8 mouse cellular contexts compared by ENCODE assay signal in the genomic region with DNA sequence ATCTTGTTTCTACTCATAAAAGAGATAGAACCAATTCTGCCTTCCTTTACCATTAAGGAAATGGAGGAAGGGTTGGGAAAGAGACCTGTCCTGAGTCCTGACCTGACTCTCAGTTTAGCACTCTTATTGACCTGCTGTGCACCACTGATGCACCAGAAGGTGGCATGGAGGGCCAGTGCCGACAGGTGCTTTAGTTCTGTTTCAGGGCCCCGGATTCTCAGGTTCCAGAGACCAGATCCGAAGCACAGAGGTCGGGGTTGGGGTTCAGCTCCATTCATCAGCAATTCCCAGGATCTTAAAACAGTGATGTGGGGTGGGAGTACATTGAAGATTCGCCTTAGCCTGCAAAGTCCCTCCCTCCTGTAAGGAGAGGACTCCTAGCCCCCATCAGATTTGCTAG. TPM values are rescaled to one million over a fixed set of nuclear protein-coding genes. Genes with fewer than 3 reads are reported as not detected.
A peak's percentile ranks its signal among the peaks of the same experiment; 100 is the strongest.
DNase-seq lines count a peak whose midpoint lies in the region; ATAC-seq and TF ChIP-seq lines count a peak whose summit lies in the region.

No protein-coding gene starts in this region.

- H3K36me3 ChIP-seq in heart, embryonic 11.5 days (ENCODE audit: control insufficient read depth, insufficient read depth, low read length): no peaks in the 10 kb centered on the region
- no peaks in the 10 kb centered on the region; the same call in 1 of the 2 replicates for H3K36me3 ChIP-seq in liver, postnatal 0 days (replicated peaks; ENCODE audit: insufficient read depth, low read length)

- H3K4me3 ChIP-seq in heart, embryonic 11.5 days (ENCODE audit: low read depth, low read length): peak overlapping the region; percentile 57; the same call in 1 of the 2 replicates
- peak overlapping the region; percentile 58 for H3K4me3 ChIP-seq in liver, postnatal 0 days (ENCODE audit: low read depth, low read length)

- DNase-seq in heart, postnatal 4 days: no peak
- peak; percentile 35 for DNase-seq in ES-CJ7 (ENCODE audit: low read depth, low spot score)
- no peak for DNase-seq in liver, postnatal 0 days
- no peak for DNase-seq in cerebellum, postnatal 36 days
- no peak for DNase-seq in gastrocnemius, postnatal 4 days (ENCODE audit: low spot score in 2 of 2)
- no peak for DNase-seq in thymus, postnatal 0 days (ENCODE audit: low spot score)

- TF ChIP-seq CTCF in liver, postnatal 0 days (IDR thresholded peaks at IDR 0.05; ENCODE audit: low read depth): 0 out of 2 replicates have a peak, but pooled peaks have one; percentile 7

- H3K9ac ChIP-seq in heart, embryonic 11.5 days (ENCODE audit: low read depth, low read length): no peak overlapping the region
- H3K9ac ChIP-seq in liver, postnatal 0 days (replicated peaks): no peak overlapping the region

- no peaks in the 10 kb centered on the region for H3K27me3 ChIP-seq in heart, embryonic 11.5 days (ENCODE audit: control insufficient read depth, insufficient read depth, low read length)
- H3K27me3 ChIP-seq in liver, postnatal 0 days (ENCODE audit: insufficient read depth, low read length): no peaks in the 10 kb centered on the region

- no peak overlapping the region for H3K27ac ChIP-seq in heart, embryonic 11.5 days (ENCODE audit: low read depth, low read length)
- peak overlapping the region; percentile 89 for H3K27ac ChIP-seq in liver, postnatal 0 days (ENCODE audit: low read depth)

- no peak for TF ChIP-seq EP300 in liver, postnatal 0 days (IDR thresholded peaks at IDR 0.05; ENCODE audit: low read depth)

- 0% methylated on average over 5 of the region's 5 CpGs for WGBS in heart, embryonic 11.5 days (ENCODE audit: insufficient replicate concordance)
- WGBS in liver, postnatal 0 days (ENCODE audit: insufficient replicate concordance): 6% methylated on average over 5 of the region's 5 CpGs

- peak overlapping the region; percentile 71 for H3K4me2 ChIP-seq in heart, embryonic 11.5 days
- H3K4me2 ChIP-seq in liver, postnatal 0 days (ENCODE audit: low read depth, low read length): peak overlapping the region; percentile 72

- peaks cover 13% of the 10 kb centered on the region for H3K4me1 ChIP-seq in heart, embryonic 11.5 days (ENCODE audit: control insufficient read depth, insufficient read depth, low read length)
- H3K4me1 ChIP-seq in liver, postnatal 0 days (ENCODE audit: insufficient read depth): peaks cover 5% of the 10 kb centered on the region; the same call in 1 of the 2 replicates

- ATAC-seq in heart, embryonic 11.5 days (replicated peaks; ENCODE audit: insufficient number of reproducible peaks, low FRiP score, low TSS enrichment): no peak
- 0 out of 2 replicates have a peak, but pooled peaks have one; percentile 6 for ATAC-seq in granulocyte monocyte progenitor cell, adult 5-6 weeks (replicated peaks; ENCODE audit: poor library complexity, severe bottlenecking)
- ATAC-seq in liver, postnatal 0 days: peak; percentile 71

- no peaks in the 10 kb centered on the region for H3K9me3 ChIP-seq in heart, embryonic 11.5 days (replicated peaks; ENCODE audit: control insufficient read depth, low read length)
- H3K9me3 ChIP-seq in liver, postnatal 0 days (ENCODE audit: low read length): no peaks in the 10 kb centered on the region

RNA-seq across cellular contexts. Expression of gene Abat, which starts 0.4 kb away (rescaled TPM):
- 32.2 and 43.8 TPM in 2 replicates for polyA plus RNA-seq in heart, embryonic 11.5 days (2014; fragmentation: Nextera tagmentation; extraction: Ambion mirVana)
- 1 to 10 TPM; 6.3 to 7.6 TPM for total RNA-seq in heart, postnatal 4 days (2021)
- total RNA-seq in granulocyte monocyte progenitor cell, adult 5-6 weeks (2014; fragmentation: Nextera tagmentation): not detected in 2 replicates
- total RNA-seq in granulocyte monocyte progenitor cell, adult 5-6 weeks (2017): not detected in 2 replicates
- polyA plus RNA-seq in liver, postnatal 0 days (2015; fragmentation: Nextera tagmentation; extraction: Ambion mirVana): 37.8 and 39.1 TPM in 2 replicates
- total RNA-seq in gastrocnemius, postnatal 4 days (2021): 10 to 100 TPM in 1 of 2 experiments, 1 to 10 TPM in 1; 9.7 to 10.5 TPM
- polyA plus RNA-seq in thymus, postnatal 0 days (2015; fragmentation: Nextera tagmentation; extraction: Ambion mirVana): 9.3 and 13.9 TPM in 2 replicates

RNA-seq across cellular contexts. Expression of gene Mettl22, which starts 42.2 kb away (rescaled TPM):
- 39.7 and 45.3 TPM in 2 replicates for polyA plus RNA-seq in heart, embryonic 11.5 days (2014; fragmentation: Nextera tagmentation; extraction: Ambion mirVana)
- 10 to 100 TPM; 30.3 to 34.3 TPM for total RNA-seq in heart, postnatal 4 days (2021)
- total RNA-seq in granulocyte monocyte progenitor cell, adult 5-6 weeks (2014; fragmentation: Nextera tagmentation): 23.8 and 25.0 TPM in 2 replicates
- 10.3 and 11.5 TPM in 2 replicates for total RNA-seq in granulocyte monocyte progenitor cell, adult 5-6 weeks (2017)
- polyA plus RNA-seq in liver, postnatal 0 days (2015; fragmentation: Nextera tagmentation; extraction: Ambion mirVana): 6.6 and 6.7 TPM in 2 replicates
- 10 to 100 TPM; 46.6 to 51.5 TPM for total RNA-seq in gastrocnemius, postnatal 4 days (2021)
- polyA plus RNA-seq in thymus, postnatal 0 days (2015; fragmentation: Nextera tagmentation; extraction: Ambion mirVana): 17.0 and 17.9 TPM in 2 replicates

Comparison
In these comparisons a context has a peak if more than half of its experiments do, and no peak if none do; other contexts are left out.
1. RNA of gene Abat, which starts 0.4 kb away (total RNA-seq): 9.7 to 10.5 TPM in gastrocnemius, postnatal 4 days and 6.3 to 7.6 TPM in heart, postnatal 4 days; not detected in granulocyte monocyte progenitor cell, adult 5-6 weeks; every median in the first group is over 4 times any median in the second.